Mouse (Mus musculus) lung, postnatal 0 days (tissue): Measurements from ENCODE around the gene Lpp.

Source experiments
- CTCF ChIP-seq: IDR thresholded peaks from 2 replicates; pipeline ENCODE4 v1.5.1; 2016; ENCODE audit warnings: antibody characterized with exemption, mild to moderate bottlenecking
- EP300 ChIP-seq: IDR thresholded peaks from 2 replicates; pipeline ENCODE4 v1.6.1; 2016; ENCODE audit warnings: antibody characterized with exemption, mild to moderate bottlenecking, control low read depth

DNA sequence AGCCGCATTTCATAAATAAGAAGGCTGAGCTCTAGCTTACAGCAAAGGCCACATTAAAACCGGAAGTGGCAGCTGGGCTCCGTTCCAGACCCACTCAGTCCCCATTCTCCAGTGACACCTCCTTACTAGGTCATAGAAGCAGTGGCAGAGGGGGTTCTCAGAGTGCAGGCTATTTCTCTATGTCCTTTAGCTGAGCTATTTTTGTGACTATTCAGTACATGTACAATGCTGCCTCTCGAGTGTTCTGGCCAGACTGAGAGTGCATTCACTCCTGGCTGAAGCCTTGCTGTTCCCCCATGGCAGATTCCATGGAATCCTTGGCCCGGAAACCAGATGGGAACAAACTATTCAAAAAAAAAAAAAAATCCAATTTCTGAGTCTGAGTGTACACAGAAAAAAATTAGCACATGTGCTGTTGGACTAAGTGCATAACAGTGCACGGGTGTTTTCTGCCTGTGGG is 94.5 kb downstream of the Lpp start:
- TF ChIP-seq CTCF = peak; percentile 48; the same call in 1 of the 2 replicates
- peak; percentile 83 for TF ChIP-seq EP300
